Mouse (Mus musculus): ENCODE measurements around the gene Tsga10. TPM values are rescaled to one million over a fixed set of nuclear protein-coding genes. Genes with fewer than 3 reads are reported as not detected.
A peak's percentile ranks its signal among the peaks of the same experiment; 100 is the strongest.

Gene Tsga10
- 17.0 and 23.4 TPM in 2 replicates for polyA plus RNA-seq (2015; fragmentation: Nextera tagmentation; extraction: Ambion mirVana)

GRCm38 (mm10) chr1:37866286-37866685 is at the start of gene Tsga10:
TSS of gene Tsga10 (minus strand) at chr1:37866429.
- Histone ChIP-seq H3K4me3 (ENCODE audit: low read depth, low read length) (peak within 1 kb of the TSS; percentile 80), H3K4me1 (ENCODE audit: control insufficient read depth, insufficient read depth, low read length) (peaks cover 9% of the 10 kb centered on the region), H3K9me3 (replicated peaks; ENCODE audit: control insufficient read depth, low read length, poor library complexity, severe bottlenecking) (no peaks in the 10 kb centered on the region; the same call in 1 of the 2 replicates), H3K27ac (ENCODE audit: low read length) (peak within 1 kb of the TSS; percentile 94), H3K4me2 (ENCODE audit: low read length) (peak within 1 kb of the TSS; percentile 82), H3K9ac (ENCODE audit: low read depth, low read length) (peak within 1 kb of the TSS; percentile 82), H3K36me3 (ENCODE audit: control insufficient read depth, insufficient read depth, low read length) (no peaks in the 10 kb centered on the region), H3K27me3 (ENCODE audit: control insufficient read depth, insufficient read depth, low read depth, low read length) (peaks cover 6% of the 10 kb centered on the region; the same call in 1 of the 2 replicates)
- no peak for ATAC-seq
- WGBS: 86% methylated on average over 6 of the region's 6 CpGs

- Histone ChIP-seq H3K4me2 (ENCODE audit: low read length) (no peak overlapping the region), H3K4me3 (ENCODE audit: low read depth, low read length) (no peak overlapping the region), H3K9me3 (replicated peaks; ENCODE audit: control insufficient read depth, low read length, poor library complexity, severe bottlenecking) (no peaks in the 10 kb centered on the region), H3K27ac (ENCODE audit: low read length) (no peak overlapping the region), H3K36me3 (ENCODE audit: control insufficient read depth, insufficient read depth, low read length) (no peaks in the 10 kb centered on the region), H3K27me3 (ENCODE audit: control insufficient read depth, insufficient read depth, low read depth, low read length) (no peaks in the 10 kb centered on the region), H3K9ac (ENCODE audit: low read depth, low read length) (no peak overlapping the region), H3K4me1 (ENCODE audit: control insufficient read depth, insufficient read depth, low read length) (no peaks in the 10 kb centered on the region)
- 76% methylated on average over 2 of the region's 2 CpGs for WGBS
- ATAC-seq: no peak
Measured at GRCm38 (mm10) chr1:37912751-37913150, 46.5 kb upstream of the Tsga10 start.

- Histone ChIP-seq H3K4me3 (ENCODE audit: low read depth, low read length) (no peak overlapping the region), H3K4me1 (ENCODE audit: control insufficient read depth, insufficient read depth, low read length) (no peaks in the 10 kb centered on the region), H3K9ac (ENCODE audit: low read depth, low read length) (no peak overlapping the region), H3K4me2 (ENCODE audit: low read length) (no peak overlapping the region), H3K9me3 (replicated peaks; ENCODE audit: control insufficient read depth, low read length, poor library complexity, severe bottlenecking) (no peaks in the 10 kb centered on the region), H3K27ac (ENCODE audit: low read length) (no peak overlapping the region), H3K27me3 (ENCODE audit: control insufficient read depth, insufficient read depth, low read depth, low read length) (no peaks in the 10 kb centered on the region), H3K36me3 (ENCODE audit: control insufficient read depth, insufficient read depth, low read length) (peaks cover 11% of the 10 kb centered on the region)
- no peak for ATAC-seq
- WGBS: 40% methylated on average over 6 of the region's 6 CpGs
Measured at GRCm38 (mm10) chr1:37903178-37903577, 36.9 kb upstream of the Tsga10 start.

GRCm38 (mm10) chr1:37900288-37900687 is 34.1 kb upstream of the Tsga10 start:
- H3K27ac ChIP-seq (ENCODE audit: low read length): no peak overlapping the region
- no peak overlapping the region for H3K4me3 ChIP-seq (ENCODE audit: low read depth, low read length)
- ATAC-seq: no peak
- no peak overlapping the region for H3K9ac ChIP-seq (ENCODE audit: low read depth, low read length)
- 64% methylated on average over 6 of the region's 6 CpGs for WGBS
- H3K9me3 ChIP-seq (replicated peaks; ENCODE audit: control insufficient read depth, low read length, poor library complexity, severe bottlenecking): no peaks in the 10 kb centered on the region
- no peaks in the 10 kb centered on the region for H3K4me1 ChIP-seq (ENCODE audit: control insufficient read depth, insufficient read depth, low read length)
- no peaks in the 10 kb centered on the region for H3K27me3 ChIP-seq (ENCODE audit: control insufficient read depth, insufficient read depth, low read depth, low read length)
- H3K4me2 ChIP-seq (ENCODE audit: low read length): no peak overlapping the region
- H3K36me3 ChIP-seq (ENCODE audit: control insufficient read depth, insufficient read depth, low read length): peaks cover 23% of the 10 kb centered on the region

GRCm38 (mm10) chr1:37899816-37900215 is 33.6 kb upstream of the Tsga10 start:
- no peak overlapping the region for H3K27ac ChIP-seq (ENCODE audit: low read length)
- no peak overlapping the region for H3K9ac ChIP-seq (ENCODE audit: low read depth, low read length)
- no peak overlapping the region for H3K4me3 ChIP-seq (ENCODE audit: low read depth, low read length)
- H3K27me3 ChIP-seq (ENCODE audit: control insufficient read depth, insufficient read depth, low read depth, low read length): no peaks in the 10 kb centered on the region
- peaks cover 24% of the 10 kb centered on the region for H3K36me3 ChIP-seq (ENCODE audit: control insufficient read depth, insufficient read depth, low read length)
- H3K4me2 ChIP-seq (ENCODE audit: low read length): no peak overlapping the region
- no peaks in the 10 kb centered on the region for H3K9me3 ChIP-seq (replicated peaks; ENCODE audit: control insufficient read depth, low read length, poor library complexity, severe bottlenecking)
- no peak for ATAC-seq
- no peaks in the 10 kb centered on the region for H3K4me1 ChIP-seq (ENCODE audit: control insufficient read depth, insufficient read depth, low read length)
- WGBS: 83% methylated on average over 4 of the region's 4 CpGs

GRCm38 (mm10) chr1:37894606-37895005 is 28.4 kb upstream of the Tsga10 start:
- H3K27me3 ChIP-seq (ENCODE audit: control insufficient read depth, insufficient read depth, low read depth, low read length): no peaks in the 10 kb centered on the region
- no peak overlapping the region for H3K9ac ChIP-seq (ENCODE audit: low read depth, low read length)
- no peaks in the 10 kb centered on the region for H3K9me3 ChIP-seq (replicated peaks; ENCODE audit: control insufficient read depth, low read length, poor library complexity, severe bottlenecking)
- no peak overlapping the region for H3K4me2 ChIP-seq (ENCODE audit: low read length)
- no peak overlapping the region for H3K27ac ChIP-seq (ENCODE audit: low read length)
- no peak overlapping the region for H3K4me3 ChIP-seq (ENCODE audit: low read depth, low read length)
- H3K36me3 ChIP-seq (ENCODE audit: control insufficient read depth, insufficient read depth, low read length): peaks cover 30% of the 10 kb centered on the region
- no peak for ATAC-seq
- H3K4me1 ChIP-seq (ENCODE audit: control insufficient read depth, insufficient read depth, low read length): peaks cover 16% of the 10 kb centered on the region

- H3K4me2 ChIP-seq (ENCODE audit: low read length): peak overlapping the region; percentile 91
- peak overlapping the region; percentile 72 for H3K4me3 ChIP-seq (ENCODE audit: low read depth, low read length)
- peaks cover 20% of the 10 kb centered on the region for H3K4me1 ChIP-seq (ENCODE audit: control insufficient read depth, insufficient read depth, low read length)
- WGBS: 68% methylated on average over 3 of the region's 3 CpGs
- ATAC-seq: no peak
- no peak overlapping the region for H3K27ac ChIP-seq (ENCODE audit: low read length)
- H3K9ac ChIP-seq (ENCODE audit: low read depth, low read length): peak overlapping the region; percentile 74; the same call in 1 of the 2 replicates
- H3K9me3 ChIP-seq (replicated peaks; ENCODE audit: control insufficient read depth, low read length, poor library complexity, severe bottlenecking): no peaks in the 10 kb centered on the region
- H3K36me3 ChIP-seq (ENCODE audit: control insufficient read depth, insufficient read depth, low read length): peaks cover 10% of the 10 kb centered on the region
- no peaks in the 10 kb centered on the region for H3K27me3 ChIP-seq (ENCODE audit: control insufficient read depth, insufficient read depth, low read depth, low read length)
Measured at GRCm38 (mm10) chr1:37891400-37891799, 25.2 kb upstream of the Tsga10 start.

- peak within 1 kb of the TSS; percentile 71 for H3K27ac ChIP-seq (ENCODE audit: low read length)
- peaks cover 20% of the 10 kb centered on the region for H3K4me1 ChIP-seq (ENCODE audit: control insufficient read depth, insufficient read depth, low read length)
- no peaks in the 10 kb centered on the region for H3K9me3 ChIP-seq (replicated peaks; ENCODE audit: control insufficient read depth, low read length, poor library complexity, severe bottlenecking)
- peak within 1 kb of the TSS; percentile 72 for H3K4me3 ChIP-seq (ENCODE audit: low read depth, low read length)
- H3K9ac ChIP-seq (ENCODE audit: low read depth, low read length): peak within 1 kb of the TSS; percentile 77
- H3K36me3 ChIP-seq (ENCODE audit: control insufficient read depth, insufficient read depth, low read length): peaks cover 7% of the 10 kb centered on the region; the same call in 1 of the 2 replicates
- peak; percentile 93 for ATAC-seq
- no peaks in the 10 kb centered on the region for H3K27me3 ChIP-seq (ENCODE audit: control insufficient read depth, insufficient read depth, low read depth, low read length)
- H3K4me2 ChIP-seq (ENCODE audit: low read length): peak within 1 kb of the TSS; percentile 91
- under 1% methylated on average over 41 of the region's 41 CpGs for WGBS
Measured at GRCm38 (mm10) chr1:37890025-37890652, 23.9 kb upstream of the Tsga10 start, which contains the start of the genes Mitd1 and Mrpl30. TSS of gene Mitd1 (minus strand) at chr1:37890411. TSS of gene Mrpl30 (plus strand) at chr1:37890477.

- WGBS: 88% methylated on average over 7 of the region's 7 CpGs
- H3K9ac ChIP-seq (ENCODE audit: low read depth, low read length): no peak overlapping the region
- no peak; the same call in 1 of the 2 replicates for ATAC-seq
Measured at GRCm38 (mm10) chr1:37889206-37889605, 23.0 kb upstream of the Tsga10 start.

More at GRCm38 (mm10) chr1:37889206-37889605, 23.0 kb upstream of the Tsga10 start:
- H3K36me3 ChIP-seq (ENCODE audit: control insufficient read depth, insufficient read depth, low read length): peaks cover 5% of the 10 kb centered on the region; the same call in 1 of the 2 replicates
- no peaks in the 10 kb centered on the region for H3K9me3 ChIP-seq (replicated peaks; ENCODE audit: control insufficient read depth, low read length, poor library complexity, severe bottlenecking)
- no peaks in the 10 kb centered on the region for H3K27me3 ChIP-seq (ENCODE audit: control insufficient read depth, insufficient read depth, low read depth, low read length)
- no peak overlapping the region for H3K27ac ChIP-seq (ENCODE audit: low read length)
- H3K4me1 ChIP-seq (ENCODE audit: control insufficient read depth, insufficient read depth, low read length): peaks cover 20% of the 10 kb centered on the region
- peak overlapping the region; percentile 91 for H3K4me2 ChIP-seq (ENCODE audit: low read length)
- peak overlapping the region; percentile 72; the same call in 1 of the 2 replicates for H3K4me3 ChIP-seq (ENCODE audit: low read depth, low read length)

All from midbrain, embryonic 16.5 days (tissue).